Mouse (Mus musculus) midbrain, embryonic 16.5 days (tissue): ENCODE measurements around the gene Cd46. TPM values are rescaled to one million over a fixed set of nuclear protein-coding genes. Genes with fewer than 3 reads are reported as not detected.

ENCODE experiments used
- ATAC-seq: fragments of 200-750 bp; cut with Nextera tagmentation; 2 replicates; pipeline ENCODE4 v1.8.0; 2017; ENCODE audit warnings: moderate TSS enrichment
- H3K27ac ChIP-seq: fragments of 300-500 bp; sonication (generic); 2 replicates; pipeline ENCODE4 v1.5.1; 2014; ENCODE audit warnings: mild to moderate bottlenecking, low read length, mixed read lengths
- H3K27me3 ChIP-seq: fragments of 300-500 bp; sonication (generic); 2 replicates; pipeline ENCODE4 v1.6.1; 2014; ENCODE audit warnings: low read depth, low read length, mixed read lengths; ENCODE audit not compliant: control insufficient read depth, insufficient read depth
- H3K36me3 ChIP-seq: fragments of 300-500 bp; sonication (generic); 2 replicates; pipeline ENCODE4 v1.6.1; 2014; ENCODE audit warnings: mild to moderate bottlenecking, low read length, moderate library complexity, mixed read lengths; ENCODE audit not compliant: control insufficient read depth, insufficient read depth
- H3K4me1 ChIP-seq: fragments of 300-500 bp; sonication (generic); 2 replicates; pipeline ENCODE4 v1.6.1; 2014; ENCODE audit warnings: mild to moderate bottlenecking, low read length, mixed read lengths; ENCODE audit not compliant: control insufficient read depth, insufficient read depth
- H3K4me2 ChIP-seq: fragments of 300-500 bp; sonication (generic); 2 replicates; pipeline ENCODE4 v1.6.1; 2014; ENCODE audit warnings: mild to moderate bottlenecking, low read length, mixed read lengths
- H3K4me3 ChIP-seq: fragments of 300-500 bp; sonication (generic); 2 replicates; pipeline ENCODE4 v1.5.1; 2014; ENCODE audit warnings: low read depth, mild to moderate bottlenecking, low read length, moderate library complexity, mixed read lengths
- H3K9ac ChIP-seq: fragments of 300-500 bp; sonication (generic); 2 replicates; pipeline ENCODE4 v1.6.1; 2014; ENCODE audit warnings: low read depth, low read length, mixed read lengths
- H3K9me3 ChIP-seq: fragments of 300-500 bp; sonication (generic); replicated peaks from 2 replicates; pipeline ENCODE4 v1.6.1; 2014; ENCODE audit warnings: mild to moderate bottlenecking, low read length, mixed read lengths; ENCODE audit not compliant: control insufficient read depth, poor library complexity, severe bottlenecking
- WGBS: fragments of 180-500 bp; shearing (Covaris S2); extraction: QIAGEN DNeasy Blood & Tissue Kit; methylation state at CpG from one replicate; pipeline ENCODE4 v1.1.7; 2014; 5-methylcytosine and 5-hydroxymethylcytosine counted together
- polyA plus RNA-seq: library from polyadenylated mRNA; unstranded; fragments of >200 nt; fragmentation: Nextera tagmentation; extraction: Ambion mirVana; gene quantifications from 2 replicates; pipeline ENCODE4 v1.2.1, GENCODE M21; 2015

Cd46 gene
- polyA plus RNA-seq, 1 experiment from 2014 or later: 1.8 TPM

DNA sequence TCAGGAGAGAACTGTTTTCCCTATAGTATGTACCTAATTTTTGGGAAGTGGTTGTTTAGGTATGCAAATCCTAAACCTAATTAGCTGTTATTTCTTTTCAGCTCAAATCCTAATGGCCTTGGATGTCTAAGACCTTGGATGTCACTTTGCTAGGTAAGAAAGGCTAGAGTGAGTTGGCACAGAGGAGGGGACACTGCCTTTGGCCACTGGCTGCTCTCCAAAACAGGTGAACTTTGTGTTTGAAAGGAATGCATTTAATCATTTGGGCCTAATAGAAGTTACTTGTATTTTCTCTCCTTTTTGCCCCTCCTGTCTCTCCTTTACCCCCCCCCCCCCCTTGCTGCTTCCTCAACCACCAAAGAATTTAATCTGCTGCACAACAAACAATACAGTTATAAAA lies 60.3 kb downstream of the Cd46 start:
- peaks cover 10% of the 10 kb centered on the region; the same call in 1 of the 2 replicates for H3K36me3 ChIP-seq
- no peaks in the 10 kb centered on the region for H3K27me3 ChIP-seq
- no peak overlapping the region for H3K9ac ChIP-seq
- no peak overlapping the region for H3K27ac ChIP-seq
- no peaks in the 10 kb centered on the region for H3K9me3 ChIP-seq
- H3K4me2 ChIP-seq: no peak overlapping the region
- no peaks in the 10 kb centered on the region for H3K4me1 ChIP-seq
- no peak overlapping the region for H3K4me3 ChIP-seq
- no peak for ATAC-seq

DNA sequence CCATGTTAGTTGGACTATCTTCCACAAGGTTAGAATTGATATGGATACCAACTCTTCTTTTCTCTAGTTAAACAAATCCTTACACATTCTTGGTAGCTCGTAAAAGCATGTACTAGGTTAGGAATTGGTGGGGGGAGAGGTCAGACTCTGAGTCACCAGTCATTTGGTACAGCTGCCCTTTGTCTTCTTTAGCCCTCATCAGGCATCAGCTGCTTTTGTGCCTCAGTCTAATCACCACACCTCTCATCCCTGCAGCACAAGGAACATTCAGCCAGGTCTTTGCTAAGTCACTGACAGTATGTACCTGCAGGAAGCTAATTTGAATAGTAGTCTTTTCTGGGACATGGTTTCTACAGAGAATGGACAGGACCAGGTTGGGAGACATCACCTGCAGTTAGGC lies 64.5 kb downstream of the Cd46 start:
- ATAC-seq: no peak
- Histone ChIP-seq H3K9ac (no peak overlapping the region), H3K27me3 (no peaks in the 10 kb centered on the region), H3K9me3 (no peaks in the 10 kb centered on the region), H3K36me3 (peaks cover 9% of the 10 kb centered on the region; the same call in 1 of the 2 replicates), H3K27ac (no peak overlapping the region), H3K4me1 (no peaks in the 10 kb centered on the region), H3K4me2 (no peak overlapping the region), H3K4me3 (no peak overlapping the region)
- 71% methylated on average over 1 of the region's 1 CpGs for WGBS

DNA sequence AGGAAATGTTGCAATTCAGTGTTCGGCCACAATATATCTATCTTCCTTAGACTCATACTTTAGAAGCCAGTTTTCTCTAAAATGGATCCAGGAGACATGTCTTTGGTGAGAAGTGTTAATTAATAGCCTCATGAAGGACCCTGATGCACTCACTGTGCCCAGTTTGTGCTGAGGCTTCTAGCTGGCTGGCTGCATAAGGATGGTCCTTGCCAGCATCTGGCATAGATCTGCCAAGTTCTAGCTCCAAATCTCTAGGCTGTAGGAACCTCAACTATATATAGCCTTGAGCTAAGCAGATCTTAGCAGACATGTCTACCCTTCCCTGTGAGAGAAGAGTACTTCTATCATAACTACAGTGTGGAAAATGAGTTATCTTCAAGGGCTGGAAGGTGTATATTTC lies 68.2 kb downstream of the Cd46 start:
- H3K4me1 ChIP-seq: no peaks in the 10 kb centered on the region
- no peaks in the 10 kb centered on the region for H3K9me3 ChIP-seq
- 93% methylated on average over 1 of the region's 1 CpGs for WGBS
- no peak overlapping the region for H3K4me3 ChIP-seq
- no peaks in the 10 kb centered on the region for H3K27me3 ChIP-seq
- no peak for ATAC-seq
- no peak overlapping the region for H3K27ac ChIP-seq
- H3K4me2 ChIP-seq: no peak overlapping the region
- H3K9ac ChIP-seq: no peak overlapping the region
- peaks cover 9% of the 10 kb centered on the region; the same call in 1 of the 2 replicates for H3K36me3 ChIP-seq

DNA sequence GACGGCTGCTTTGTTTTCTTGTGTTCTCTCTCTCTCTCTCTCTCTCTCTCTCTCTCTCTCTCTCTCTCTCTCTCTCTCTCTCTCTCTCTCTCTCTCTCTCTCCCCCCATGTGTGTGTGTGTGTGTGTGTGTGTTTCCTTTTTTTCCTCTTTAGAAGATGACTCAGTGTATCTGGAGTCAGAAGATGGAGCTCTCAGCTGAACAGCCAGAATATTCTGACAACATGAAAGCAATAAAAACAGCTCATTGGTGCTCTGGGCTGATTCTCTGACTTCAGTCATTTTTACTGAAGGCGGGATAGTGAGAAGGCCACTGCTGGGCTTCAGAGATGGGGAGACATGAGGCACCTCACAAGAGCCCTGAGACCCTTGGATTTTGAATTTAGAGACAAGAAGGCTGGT lies 70.2 kb downstream of the Cd46 start:
- no peak overlapping the region for H3K4me3 ChIP-seq
- H3K27ac ChIP-seq: no peak overlapping the region
- H3K27me3 ChIP-seq: no peaks in the 10 kb centered on the region
- H3K4me2 ChIP-seq: no peak overlapping the region
- H3K36me3 ChIP-seq: peaks cover 7% of the 10 kb centered on the region; the same call in 1 of the 2 replicates
- H3K9me3 ChIP-seq: no peaks in the 10 kb centered on the region
- H3K9ac ChIP-seq: no peak overlapping the region
- peaks cover 10% of the 10 kb centered on the region for H3K4me1 ChIP-seq
- no peak for ATAC-seq
- WGBS: 72% methylated on average over 2 of the region's 2 CpGs

DNA sequence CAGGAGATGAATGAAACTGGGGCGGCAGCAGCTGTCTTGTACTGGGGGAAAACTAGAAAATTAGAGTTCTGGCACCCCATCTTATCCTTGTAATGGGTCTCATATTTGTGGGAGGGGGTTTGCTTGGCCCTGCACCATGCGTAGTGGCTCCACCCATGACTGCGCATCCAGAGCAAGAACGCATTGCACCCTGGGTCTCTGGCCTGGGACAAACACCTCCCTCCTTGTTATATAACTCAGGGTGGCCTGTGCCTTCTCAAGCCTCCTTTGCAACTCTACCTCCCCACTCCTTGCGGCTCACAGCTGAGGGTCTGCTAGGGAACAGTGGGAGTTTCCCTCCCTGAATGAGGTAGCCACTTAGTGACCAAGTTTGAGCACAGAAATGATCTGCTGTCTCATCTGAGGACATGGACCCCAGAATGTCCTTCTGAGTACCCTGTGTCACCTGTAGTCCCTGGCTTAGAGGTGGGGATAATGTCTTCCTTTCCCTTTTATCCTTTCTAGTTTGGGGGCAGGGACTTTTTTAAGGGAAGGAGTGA lies 72.9 kb downstream of the Cd46 start:
- H3K9me3 ChIP-seq: no peaks in the 10 kb centered on the region
- ATAC-seq: no peak
- peaks cover 3% of the 10 kb centered on the region; the same call in 1 of the 2 replicates for H3K36me3 ChIP-seq
- peaks cover 12% of the 10 kb centered on the region for H3K4me1 ChIP-seq
- 97% methylated on average over 5 of the region's 5 CpGs for WGBS
- no peak overlapping the region for H3K4me2 ChIP-seq
- no peak overlapping the region for H3K27ac ChIP-seq
- no peaks in the 10 kb centered on the region for H3K27me3 ChIP-seq
- no peak overlapping the region for H3K4me3 ChIP-seq
- no peak overlapping the region for H3K9ac ChIP-seq

DNA sequence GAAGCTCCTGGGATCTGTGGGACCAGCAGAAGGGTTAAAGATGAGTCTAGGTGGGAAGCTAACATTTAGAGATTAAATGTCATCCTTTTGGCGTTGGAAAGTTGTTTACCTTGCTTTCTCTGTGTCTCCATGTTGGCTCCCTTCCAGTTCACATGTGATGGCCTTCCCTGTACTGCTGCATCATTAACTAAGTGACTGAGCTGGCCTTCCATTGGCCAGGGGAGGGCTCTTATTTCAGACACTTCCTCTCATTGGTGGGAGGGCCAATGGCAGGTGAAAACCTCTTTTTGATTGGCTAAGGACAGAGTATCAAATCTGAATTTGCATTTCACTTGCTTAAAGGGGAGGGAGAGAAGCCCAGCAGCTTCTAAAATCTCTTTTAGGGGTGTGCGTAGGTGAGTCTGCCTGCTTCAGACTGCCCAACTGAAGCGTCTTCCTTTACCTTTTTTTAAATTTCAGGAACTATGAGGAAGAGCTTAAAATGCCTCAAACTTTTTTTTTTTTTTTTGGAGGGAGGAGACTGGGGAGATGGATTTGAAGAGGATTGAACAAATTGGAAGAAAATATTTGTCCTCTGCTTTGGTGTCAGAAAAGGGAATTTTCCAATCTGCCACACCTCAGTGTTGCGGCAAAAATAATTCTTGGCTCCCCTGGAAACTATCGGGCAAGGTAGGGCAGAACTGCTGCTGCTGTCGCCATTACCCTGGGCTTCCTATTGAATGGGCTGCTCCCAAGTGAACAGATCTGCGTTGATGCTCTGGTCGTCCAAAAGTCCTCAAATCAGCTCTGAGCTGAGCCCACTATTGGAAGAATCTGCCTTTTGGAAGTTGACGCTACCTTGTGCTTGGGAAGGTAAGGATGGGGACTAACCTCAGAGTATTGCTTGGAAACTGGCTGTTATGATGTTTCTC lies 73.7 kb downstream of the Cd46 start:
- Histone ChIP-seq H3K27ac (0 out of 2 replicates have a peak overlapping the region, but pooled peaks have one; percentile 40), H3K4me2 (peak overlapping the region; percentile 23)
- peak; percentile 47; the same call in 1 of the 2 replicates for ATAC-seq

DNA sequence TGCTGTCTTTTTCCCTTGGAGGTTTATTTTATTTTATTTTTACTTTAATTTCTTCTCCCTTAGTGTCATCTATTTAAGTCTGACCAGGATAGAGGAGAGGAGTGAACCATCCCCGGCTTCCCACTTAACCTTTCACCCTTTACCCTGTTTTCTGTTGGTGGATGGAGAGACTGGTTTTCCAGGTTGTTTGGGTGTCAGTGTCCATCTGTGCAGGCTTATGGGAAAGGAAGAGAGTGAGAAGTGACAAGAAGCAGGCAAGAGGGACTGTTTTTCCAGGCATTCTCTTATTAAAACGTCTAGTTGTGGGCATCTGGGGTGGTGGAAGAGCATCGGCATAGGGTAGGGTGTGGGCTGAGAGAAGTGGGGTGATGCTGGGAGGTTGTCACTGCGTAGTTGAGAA lies 74.4 kb downstream of the Cd46 start:
- H3K36me3 ChIP-seq: no peaks in the 10 kb centered on the region
- 84% methylated on average over 4 of the region's 4 CpGs for WGBS
- peaks cover 12% of the 10 kb centered on the region for H3K4me1 ChIP-seq
- peak overlapping the region; percentile 47 for H3K4me2 ChIP-seq
- H3K9ac ChIP-seq: no peak overlapping the region; the same call in 1 of the 2 replicates
- H3K27ac ChIP-seq: peak overlapping the region; percentile 62; the same call in 1 of the 2 replicates
- no peaks in the 10 kb centered on the region for H3K27me3 ChIP-seq
- no peaks in the 10 kb centered on the region for H3K9me3 ChIP-seq
- no peak overlapping the region for H3K4me3 ChIP-seq
- peak; percentile 40; the same call in 1 of the 2 replicates for ATAC-seq

More for the DNA sequence above, 73.7 kb downstream of the Cd46 start:
- Histone ChIP-seq H3K4me1 (peaks cover 12% of the 10 kb centered on the region), H3K27me3 (no peaks in the 10 kb centered on the region), H3K9ac (no peak overlapping the region), H3K36me3 (no peaks in the 10 kb centered on the region), H3K9me3 (no peaks in the 10 kb centered on the region), H3K4me3 (no peak overlapping the region)
- 85% methylated on average over 9 of the region's 9 CpGs for WGBS

DNA sequence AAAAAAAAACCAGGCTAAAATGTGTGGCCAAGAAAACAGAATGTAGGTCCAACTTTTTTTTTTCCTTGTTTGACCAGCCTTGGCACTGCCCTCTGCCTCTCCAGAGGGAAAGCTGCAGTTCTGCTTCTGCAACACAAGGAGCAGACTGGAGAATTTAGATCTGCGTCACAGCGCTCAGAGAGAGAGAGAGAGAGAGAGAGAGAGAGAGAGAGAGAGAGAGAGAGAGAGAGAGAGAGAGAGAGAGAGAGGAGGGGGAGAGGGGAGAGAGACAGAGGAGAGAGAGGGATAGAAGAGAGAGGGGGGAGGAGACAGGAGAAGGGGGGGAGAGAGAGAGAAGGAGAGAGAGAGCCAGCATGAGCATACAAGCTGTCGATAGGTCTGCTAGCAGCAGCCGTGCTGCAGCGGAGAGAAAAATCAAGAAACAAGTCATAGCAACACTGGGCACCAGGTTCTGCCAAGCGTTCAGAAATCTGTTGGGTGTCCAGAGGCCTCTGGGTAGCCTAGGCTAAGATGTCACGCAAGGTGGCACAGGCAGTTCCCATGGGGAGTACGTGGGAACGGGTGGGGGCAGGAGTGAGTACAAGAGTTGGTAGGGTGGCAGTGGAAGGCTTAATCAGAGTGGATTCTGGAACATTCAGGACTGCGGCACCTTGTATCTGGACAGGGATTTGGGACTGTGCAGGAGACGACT lies 75.1 kb downstream of the Cd46 start:
- H3K9me3 ChIP-seq: no peaks in the 10 kb centered on the region
- peak; percentile 82 for ATAC-seq
- H3K4me1 ChIP-seq: peaks cover 12% of the 10 kb centered on the region
- peak overlapping the region; percentile 4; the same call in 1 of the 2 replicates for H3K4me3 ChIP-seq
- H3K9ac ChIP-seq: peak overlapping the region; percentile 30; the same call in 1 of the 2 replicates
- H3K27ac ChIP-seq: peak overlapping the region; percentile 62
- no peaks in the 10 kb centered on the region for H3K27me3 ChIP-seq
- peak overlapping the region; percentile 47 for H3K4me2 ChIP-seq
- no peaks in the 10 kb centered on the region for H3K36me3 ChIP-seq
- 59% methylated on average over 11 of the region's 11 CpGs for WGBS
